Mouse (Mus musculus) heart, postnatal 4 days (tissue): ENCODE measurements around the gene Abca5. TPM values are rescaled to one million over a fixed set of nuclear protein-coding genes. Genes with fewer than 3 reads are reported as not detected.

Experiments used
- total RNA-seq, 2 experiments: library from RNA; stranded (reverse); gene quantifications; 2 replicates each; pipeline ENCODE4 v1.2.3; 2021

The Abca5 gene
- total RNA-seq, 2 experiments from 2014 or later: 12.6 to 13.6 TPM

Other genes with a start within 250 kb of the Abca5 start
- gene Abca8a, start 241.7 kb downstream of the Abca5 start, total RNA-seq: 10 to 100 TPM; 32.2 TPM
- 10 to 100 TPM; 11.3 to 12.2 TPM for gene Abca9, start 169.5 kb downstream of the Abca5 start, total RNA-seq
- 1 to 10 TPM; 4.1 to 5.6 TPM for gene Abca6, start 85.9 kb downstream of the Abca5 start, total RNA-seq
- 10 to 100 TPM; 11.8 to 15.0 TPM for gene Map2k6, start 61.4 kb upstream of the Abca5 start, total RNA-seq